Mouse (Mus musculus): ENCODE results near the gene Glul. TPM values are rescaled to one million over a fixed set of nuclear protein-coding genes. Genes with fewer than 3 reads are reported as not detected.
"Not testable (repeated sequence)": the region's sequence is repeated elsewhere in the genome, so short reads cannot be mapped to it uniquely, and the experiment has no call there.

The Glul gene
- 117 and 128 TPM in 2 replicates for polyA plus RNA-seq (2015; fragmentation: Nextera tagmentation; extraction: Ambion mirVana)

DNA sequence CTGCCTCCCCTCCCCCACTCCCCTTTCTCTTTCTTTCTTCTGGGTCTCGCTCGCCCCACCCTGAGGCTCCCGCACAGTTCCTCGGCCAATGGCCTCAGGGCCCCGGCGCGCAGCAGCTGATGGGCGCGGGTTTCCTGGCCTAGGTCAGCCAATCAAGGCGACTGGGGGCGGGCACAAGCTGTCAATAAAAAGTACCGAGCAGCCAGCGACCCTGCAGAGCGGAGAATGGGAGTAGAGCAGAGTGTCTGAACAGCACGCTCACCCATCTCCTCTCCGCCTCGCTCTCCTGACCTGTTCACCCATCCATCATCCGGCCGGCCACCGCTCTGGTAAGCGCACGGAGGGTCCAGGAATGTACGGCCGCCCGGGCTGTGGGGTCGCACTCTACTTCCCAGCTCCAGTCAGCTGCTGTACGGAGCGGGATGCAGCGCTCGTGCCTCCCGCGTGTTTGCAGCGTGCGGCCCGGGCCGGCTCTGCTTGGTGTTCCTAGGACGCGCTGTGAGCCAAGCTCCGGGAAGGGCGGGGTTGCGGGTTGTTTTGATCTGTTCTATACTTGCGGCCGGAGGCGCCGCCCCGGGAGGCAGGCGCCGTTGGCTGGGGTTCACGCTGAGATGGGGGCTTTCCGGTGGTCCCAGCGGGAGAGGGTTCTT lies at the start of gene Glul, which contains the start of gene Teddm2:
TSS of gene Glul (plus strand) at position 214 of the 650 bp plus-strand sequence.
TSS of gene Teddm2 (minus strand) at position 498 of the 650 bp plus-strand sequence.
- Histone ChIP-seq H3K4me2 (peak within 1 kb of the TSS; percentile 86), H3K27me3 (no peaks in the 10 kb centered on the region), H3K27ac (replicated peaks) (peak within 1 kb of the TSS; percentile 100), H3K9ac (peak within 1 kb of the TSS; percentile 94), H3K36me3 (replicated peaks) (peaks cover 24% of the 10 kb centered on the region), H3K4me1 (replicated peaks) (peaks cover 47% of the 10 kb centered on the region), H3K4me3 (replicated peaks) (peak within 1 kb of the TSS; percentile 92), H3K9me3 (replicated peaks) (no peaks in the 10 kb centered on the region)
- ATAC-seq (ENCODE audit: insufficient read depth): peak; percentile 94
- under 1% methylated on average over 51 of the region's 51 CpGs for WGBS (ENCODE audit: insufficient replicate concordance)

DNA sequence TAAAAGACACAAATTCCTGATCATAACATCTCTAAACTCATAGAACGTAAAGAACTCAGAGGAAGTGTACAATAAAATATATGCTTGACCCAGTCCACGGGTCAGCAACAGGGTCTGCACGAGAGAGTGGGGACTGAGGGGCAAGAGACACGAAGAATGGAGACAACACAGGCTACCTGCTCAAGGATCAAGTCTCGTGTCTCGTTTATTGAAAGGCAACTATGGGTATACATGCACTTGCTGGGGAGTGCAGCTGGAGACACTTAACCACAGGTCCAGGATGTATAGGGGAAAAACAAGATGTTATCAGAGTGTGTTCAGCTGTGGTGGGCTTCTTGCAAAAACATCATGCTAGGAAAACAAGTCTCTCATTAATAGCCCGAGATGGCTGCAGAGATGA lies 47.0 kb upstream of the Glul start:
- ATAC-seq (ENCODE audit: insufficient read depth): not testable (repeated sequence)
- 36% methylated on average over 7 of the region's 7 CpGs for WGBS (ENCODE audit: insufficient replicate concordance)

DNA sequence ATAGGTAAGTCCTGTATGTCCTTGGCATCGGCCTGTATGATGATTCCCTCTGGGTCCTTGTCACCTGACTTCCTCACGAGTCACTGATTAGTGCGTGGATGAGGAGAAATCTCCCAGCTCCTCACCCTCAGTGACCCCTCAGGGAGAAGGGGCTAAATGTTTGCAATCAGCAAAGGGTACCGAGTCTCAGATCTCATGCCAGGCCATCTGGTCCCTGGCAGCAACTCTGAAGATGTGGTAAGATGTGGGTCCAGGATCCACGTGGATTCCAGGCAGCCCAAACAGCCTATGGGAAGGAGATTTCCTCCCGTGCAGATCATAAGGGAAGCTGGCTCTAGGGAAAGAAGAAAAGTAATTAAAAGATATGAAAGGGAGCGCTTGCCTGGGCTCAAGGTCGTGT lies 43.8 kb upstream of the Glul start:
- H3K36me3 ChIP-seq (replicated peaks): no peaks in the 10 kb centered on the region
- H3K4me2 ChIP-seq: no peak overlapping the region
- H3K9ac ChIP-seq: no peak overlapping the region
- no peaks in the 10 kb centered on the region for H3K4me1 ChIP-seq (replicated peaks)
- H3K27ac ChIP-seq (replicated peaks): no peak overlapping the region
- no peaks in the 10 kb centered on the region for H3K27me3 ChIP-seq
- WGBS (ENCODE audit: insufficient replicate concordance): 62% methylated on average over 8 of the region's 8 CpGs
- no peaks in the 10 kb centered on the region for H3K9me3 ChIP-seq (replicated peaks)
- H3K4me3 ChIP-seq (replicated peaks): no peak overlapping the region
- no peak for ATAC-seq (ENCODE audit: insufficient read depth)

More for the DNA sequence above, 47.0 kb upstream of the Glul start:
- H3K4me2 ChIP-seq; H3K9me3 ChIP-seq (replicated peaks); H3K4me3 ChIP-seq (replicated peaks); H3K27me3 ChIP-seq; H3K36me3 ChIP-seq (replicated peaks); H3K9ac ChIP-seq; H3K27ac ChIP-seq (replicated peaks); H3K4me1 ChIP-seq (replicated peaks): not testable (repeated sequence)

DNA sequence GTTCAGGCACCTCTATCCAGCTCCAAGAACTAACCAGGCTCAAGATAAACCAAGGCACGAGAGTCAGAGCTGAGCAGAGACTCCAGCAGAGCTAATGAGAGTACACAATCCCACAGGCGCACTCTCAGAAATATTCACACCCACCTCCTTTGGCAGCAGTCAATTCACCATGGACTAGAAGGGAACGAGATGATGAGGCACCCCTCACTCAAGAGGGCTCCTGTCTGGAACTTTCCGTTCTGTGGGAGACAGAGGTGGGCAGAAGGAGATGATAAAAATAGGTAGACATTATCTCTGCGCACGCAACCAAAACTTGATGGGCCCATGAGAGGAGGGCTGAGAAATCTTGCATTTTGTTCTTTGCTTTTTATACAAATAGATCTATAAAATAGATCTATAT lies 25.7 kb upstream of the Glul start, which contains the start of gene Teddm1b:
TSS of gene Teddm1b (plus strand) at position 301 of the 400 bp plus-strand sequence.
- Histone ChIP-seq H3K4me1 (replicated peaks) (no peaks in the 10 kb centered on the region), H3K9me3 (replicated peaks) (no peaks in the 10 kb centered on the region), H3K27ac (replicated peaks) (no peak within 1 kb of the TSS), H3K4me3 (replicated peaks) (no peak within 1 kb of the TSS), H3K27me3 (no peaks in the 10 kb centered on the region), H3K9ac (no peak within 1 kb of the TSS), H3K36me3 (replicated peaks) (no peaks in the 10 kb centered on the region), H3K4me2 (no peak within 1 kb of the TSS)
- ATAC-seq (ENCODE audit: insufficient read depth): no peak
- 66% methylated on average over 6 of the region's 6 CpGs for WGBS (ENCODE audit: insufficient replicate concordance)

DNA sequence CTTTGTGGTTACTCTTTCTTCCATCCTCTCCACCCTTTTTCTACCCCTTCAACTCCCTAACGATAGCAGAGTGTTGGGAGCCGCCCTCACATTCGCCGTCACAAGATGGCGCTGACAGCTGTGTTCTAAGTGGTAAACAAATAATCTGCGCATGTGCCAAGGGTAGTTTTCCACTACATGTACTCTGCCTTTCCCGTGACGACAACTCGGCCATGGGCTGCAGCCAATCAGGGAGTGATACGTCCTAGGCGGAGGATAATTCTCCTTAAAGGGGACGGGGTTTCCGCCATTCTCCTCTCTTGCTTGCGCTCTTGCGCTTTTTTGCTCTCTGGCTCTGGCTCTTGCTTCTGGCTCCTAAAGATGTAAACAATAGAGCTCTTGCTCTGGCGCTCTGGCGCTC lies 19.4 kb upstream of the Glul start:
- not testable (repeated sequence) for ATAC-seq (ENCODE audit: insufficient read depth); H3K4me1 ChIP-seq (replicated peaks); H3K27me3 ChIP-seq; H3K4me2 ChIP-seq; H3K9ac ChIP-seq; H3K4me3 ChIP-seq (replicated peaks); H3K9me3 ChIP-seq (replicated peaks); H3K36me3 ChIP-seq (replicated peaks); H3K27ac ChIP-seq (replicated peaks)
- 85% methylated on average over 17 of the region's 17 CpGs for WGBS (ENCODE audit: insufficient replicate concordance)

DNA sequence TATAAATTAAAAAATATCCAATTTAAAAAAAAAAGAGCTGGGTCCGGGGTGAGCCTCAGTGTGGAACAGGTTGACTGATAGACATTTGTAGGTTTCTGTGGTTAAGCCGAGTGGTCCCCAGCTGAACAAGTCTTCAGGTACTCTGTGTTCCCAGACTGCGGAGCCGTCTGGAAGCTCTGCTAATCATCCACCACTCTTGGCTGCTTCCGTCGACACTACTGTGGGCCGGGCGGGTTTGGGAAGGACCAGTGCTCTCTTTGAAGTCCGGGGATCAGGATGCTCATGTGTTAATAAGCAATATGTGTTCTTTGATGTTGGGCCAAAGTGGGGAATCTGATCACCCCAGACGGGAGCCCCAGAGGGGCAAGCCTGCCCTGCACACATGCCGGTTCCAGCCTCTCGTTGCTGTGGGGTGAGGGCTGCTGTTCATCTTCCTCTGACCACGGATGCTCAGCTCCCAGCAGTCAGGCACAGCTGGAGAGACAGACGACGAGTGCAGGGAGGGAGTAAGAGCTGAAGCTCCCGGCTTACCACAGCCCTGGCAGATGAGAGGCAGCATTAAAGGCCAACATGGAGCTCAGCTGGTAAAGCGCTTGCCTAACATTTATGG lies 13.6 kb upstream of the Glul start:
- H3K4me1 ChIP-seq (replicated peaks): no peaks in the 10 kb centered on the region
- no peak for ATAC-seq (ENCODE audit: insufficient read depth)
- H3K27ac ChIP-seq (replicated peaks): no peak overlapping the region
- no peak overlapping the region for H3K4me3 ChIP-seq (replicated peaks)
- H3K27me3 ChIP-seq: no peaks in the 10 kb centered on the region
- WGBS (ENCODE audit: insufficient replicate concordance): 50% methylated on average over 17 of the region's 17 CpGs
- no peak overlapping the region for H3K4me2 ChIP-seq
- H3K9me3 ChIP-seq (replicated peaks): no peaks in the 10 kb centered on the region
- H3K9ac ChIP-seq: no peak overlapping the region
- H3K36me3 ChIP-seq (replicated peaks): no peaks in the 10 kb centered on the region

DNA sequence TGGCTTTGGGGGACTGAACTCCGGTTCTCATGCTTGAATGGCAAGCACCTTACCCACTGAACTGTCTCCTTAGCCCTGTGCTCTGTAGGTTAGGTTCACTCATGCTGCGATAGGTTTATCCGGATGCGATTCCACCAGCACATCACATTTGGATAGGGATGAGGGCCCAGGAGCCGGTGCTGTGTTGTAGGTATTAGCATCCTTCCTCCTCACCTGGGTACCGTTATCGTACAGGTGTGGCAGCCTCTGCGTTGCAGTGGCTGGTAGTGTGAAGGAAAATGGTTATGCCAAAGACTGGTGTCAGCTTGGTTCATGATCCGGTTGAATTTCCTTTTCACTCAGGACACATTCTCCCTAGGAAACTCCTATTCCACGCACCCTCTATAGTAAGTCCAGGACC lies 9.6 kb upstream of the Glul start:
- Histone ChIP-seq H3K9me3 (replicated peaks) (no peaks in the 10 kb centered on the region), H3K4me2 (no peak overlapping the region), H3K36me3 (replicated peaks) (no peaks in the 10 kb centered on the region), H3K27me3 (no peaks in the 10 kb centered on the region), H3K9ac (no peak overlapping the region), H3K4me1 (replicated peaks) (no peaks in the 10 kb centered on the region), H3K27ac (replicated peaks) (no peak overlapping the region), H3K4me3 (replicated peaks) (no peak overlapping the region)
- 76% methylated on average over 10 of the region's 10 CpGs for WGBS (ENCODE audit: insufficient replicate concordance)
- no peak for ATAC-seq (ENCODE audit: insufficient read depth)

DNA sequence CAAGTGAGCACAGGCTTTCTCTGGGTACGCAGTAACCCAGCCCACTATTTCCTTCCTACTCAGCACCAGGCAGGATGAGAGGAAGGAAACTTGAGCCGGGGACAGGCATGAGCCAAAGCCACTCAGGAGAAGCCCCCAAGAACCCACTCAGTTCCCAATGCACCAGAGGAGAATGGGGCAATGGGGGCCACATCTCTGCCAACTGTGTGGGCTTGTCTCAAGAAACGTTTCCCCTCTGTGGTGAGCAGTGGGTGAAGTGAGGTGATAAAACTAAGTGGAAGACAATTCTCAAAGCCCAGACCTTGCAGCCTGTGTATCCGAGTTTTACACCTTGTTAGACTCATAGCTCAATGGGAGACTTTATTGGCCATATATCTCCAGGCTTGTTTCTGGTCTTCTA lies 8.3 kb upstream of the Glul start, which contains the start of gene Teddm1a:
TSS of gene Teddm1a (plus strand) at position 301 of the 400 bp plus-strand sequence.
- no peak within 1 kb of the TSS for H3K27ac ChIP-seq (replicated peaks)
- no peak within 1 kb of the TSS for H3K4me3 ChIP-seq (replicated peaks)
- H3K4me1 ChIP-seq (replicated peaks): no peaks in the 10 kb centered on the region
- H3K36me3 ChIP-seq (replicated peaks): no peaks in the 10 kb centered on the region
- no peak within 1 kb of the TSS for H3K4me2 ChIP-seq
- H3K9me3 ChIP-seq (replicated peaks): no peaks in the 10 kb centered on the region
- 15% methylated on average over 4 of the region's 4 CpGs for WGBS (ENCODE audit: insufficient replicate concordance)
- ATAC-seq (ENCODE audit: insufficient read depth): no peak
- no peak within 1 kb of the TSS for H3K9ac ChIP-seq
- no peaks in the 10 kb centered on the region for H3K27me3 ChIP-seq

DNA sequence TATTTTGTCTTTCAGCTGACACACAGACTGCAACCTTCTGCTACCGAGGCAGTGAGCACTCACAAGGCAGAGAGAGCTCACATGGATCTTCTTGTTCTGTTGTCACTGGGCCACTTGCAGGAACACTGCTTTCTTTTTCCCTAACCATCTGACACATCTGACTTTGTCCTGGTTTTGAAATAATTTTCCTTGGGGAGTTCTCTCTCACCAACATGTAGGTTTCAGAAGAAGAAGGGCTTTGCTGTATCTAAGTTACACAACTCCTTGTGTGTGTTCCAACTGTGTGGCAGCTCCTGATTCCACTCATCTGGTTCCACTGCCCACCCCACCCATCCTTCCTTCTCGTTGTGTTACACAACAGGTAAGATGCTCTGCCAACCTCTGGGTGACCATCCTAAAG lies 6.0 kb upstream of the Glul start:
- 50% methylated on average over 2 of the region's 2 CpGs for WGBS (ENCODE audit: insufficient replicate concordance)
- H3K27ac ChIP-seq (replicated peaks): no peak overlapping the region
- H3K36me3 ChIP-seq (replicated peaks): no peaks in the 10 kb centered on the region
- no peak overlapping the region for H3K4me2 ChIP-seq
- no peak for ATAC-seq (ENCODE audit: insufficient read depth)
- H3K9ac ChIP-seq: no peak overlapping the region
- H3K4me1 ChIP-seq (replicated peaks): peaks cover 15% of the 10 kb centered on the region
- H3K27me3 ChIP-seq: no peaks in the 10 kb centered on the region
- no peak overlapping the region for H3K4me3 ChIP-seq (replicated peaks)
- H3K9me3 ChIP-seq (replicated peaks): no peaks in the 10 kb centered on the region

DNA sequence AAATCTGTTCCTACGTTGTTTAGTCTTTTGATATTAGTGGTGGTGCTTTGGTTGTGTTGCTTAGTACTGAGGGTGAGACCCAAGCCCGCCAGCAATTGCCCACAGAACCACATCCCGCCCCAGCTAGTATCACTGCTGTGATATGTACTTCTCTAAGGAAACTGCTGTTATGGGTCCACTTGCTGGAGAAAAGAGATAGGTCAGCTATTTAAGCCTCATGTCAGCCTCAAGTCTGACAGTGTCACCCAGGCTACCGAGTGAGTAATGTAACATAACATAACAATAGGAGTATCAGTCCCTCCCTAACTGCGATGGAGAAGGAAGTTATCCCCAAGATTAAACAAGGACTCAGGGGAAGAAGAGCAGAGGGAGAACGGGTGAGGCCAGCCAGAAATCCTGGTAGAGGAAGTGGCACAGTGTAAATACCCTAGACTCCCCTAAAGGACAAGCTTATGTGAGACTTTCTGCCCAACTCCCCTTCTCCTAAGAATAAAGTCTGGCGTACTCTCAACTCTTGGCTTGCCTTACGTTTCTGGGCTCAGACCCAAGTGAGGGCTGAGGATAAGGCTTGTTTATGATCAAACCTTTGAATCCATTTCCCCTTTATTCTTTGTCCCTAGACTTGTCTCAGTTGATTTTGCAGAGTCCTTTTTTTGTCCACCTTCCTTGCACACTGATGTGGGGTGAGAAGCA lies 5.4 kb upstream of the Glul start:
- Histone ChIP-seq H3K27me3 (no peaks in the 10 kb centered on the region), H3K4me2 (no peak overlapping the region), H3K4me3 (replicated peaks) (no peak overlapping the region), H3K36me3 (replicated peaks) (no peaks in the 10 kb centered on the region), H3K9me3 (replicated peaks) (no peaks in the 10 kb centered on the region), H3K9ac (no peak overlapping the region), H3K4me1 (replicated peaks) (peaks cover 21% of the 10 kb centered on the region), H3K27ac (replicated peaks) (no peak overlapping the region)
- 30% methylated on average over 8 of the region's 8 CpGs for WGBS (ENCODE audit: insufficient replicate concordance)
- ATAC-seq (ENCODE audit: insufficient read depth): no peak

DNA sequence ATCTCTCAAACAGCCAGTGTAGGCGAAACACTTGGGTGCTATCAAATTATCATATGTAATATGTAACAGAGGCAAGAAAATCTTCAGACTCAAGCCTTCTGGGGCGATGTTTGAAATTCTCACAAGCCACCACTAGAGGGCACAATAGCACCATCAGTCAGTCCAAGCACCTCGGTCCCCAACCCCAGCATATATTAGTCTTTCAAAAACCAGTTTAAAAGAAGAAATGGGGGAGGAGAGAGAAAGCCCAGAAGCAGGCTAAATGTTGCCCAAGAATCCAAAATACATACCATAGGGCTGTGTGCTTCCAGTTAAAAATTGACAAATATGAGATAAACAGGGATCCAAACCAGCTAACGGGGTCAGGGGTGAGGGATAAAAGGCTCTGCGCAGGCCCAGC lies 4.8 kb upstream of the Glul start:
- Histone ChIP-seq H3K27ac (replicated peaks) (no peak overlapping the region), H3K36me3 (replicated peaks) (no peaks in the 10 kb centered on the region), H3K27me3 (no peaks in the 10 kb centered on the region), H3K9me3 (replicated peaks) (no peaks in the 10 kb centered on the region), H3K4me2 (no peak overlapping the region), H3K4me1 (replicated peaks) (peaks cover 23% of the 10 kb centered on the region), H3K9ac (no peak overlapping the region), H3K4me3 (replicated peaks) (no peak overlapping the region)
- no peak for ATAC-seq (ENCODE audit: insufficient read depth)
- WGBS (ENCODE audit: insufficient replicate concordance): 31% methylated on average over 5 of the region's 5 CpGs
